Mouse (Mus musculus) ES-E14 (cell line): Measurements from ENCODE around the gene Emilin2. TPM values are rescaled to one million over a fixed set of nuclear protein-coding genes. Genes with fewer than 3 reads are reported as not detected.

Experiments used
- DNase-seq: peaks from one replicate; pipeline ENCODE4 v3.0.0-alpha.2; 2013; ENCODE audit warnings: low read depth, low spot score
- H3K27ac ChIP-seq: 2 replicates; pipeline ENCODE4 v1.5.1; 2012; ENCODE audit warnings: low read depth, mild to moderate bottlenecking, low read length, moderate library complexity, mixed read lengths; ENCODE audit not compliant: poor library complexity, insufficient read depth, severe bottlenecking
- H3K36me3 ChIP-seq: 2 replicates; pipeline ENCODE4 v1.6.1; 2012; ENCODE audit warnings: mild to moderate bottlenecking, low read length, moderate library complexity, mixed read lengths; ENCODE audit not compliant: control insufficient read depth, poor library complexity, insufficient read depth, severe bottlenecking
- H3K4me1 ChIP-seq, 2 experiments: fragments of 150-350 bp in 1 of 2; sonication (generic) in 1 of 2; 2 replicates each; pipeline ENCODE4 v1.6.1; 2012; ENCODE audit warnings: low read length in 2 of 2, mild to moderate bottlenecking in 1 of 2, mixed read lengths in 1 of 2; ENCODE audit not compliant: control insufficient read depth in 2 of 2, insufficient read depth in 2 of 2, poor library complexity in 1 of 2
- H3K4me3 ChIP-seq, 2 experiments: fragments of 150-350 bp in 1 of 2; sonication (generic) in 1 of 2; 2 replicates each; pipeline ENCODE4 v1.5.1; 2012; ENCODE audit warnings: low read length in 2 of 2, low read depth in 1 of 2, mild to moderate bottlenecking in 1 of 2, mixed read lengths in 1 of 2; ENCODE audit not compliant: insufficient read depth in 1 of 2, poor library complexity in 1 of 2, severe bottlenecking in 1 of 2
- H3K9ac ChIP-seq: 2 replicates; pipeline ENCODE4 v1.6.1; 2012; ENCODE audit warnings: low read depth, mild to moderate bottlenecking, low read length, mixed read lengths; ENCODE audit not compliant: poor library complexity, insufficient read depth, severe bottlenecking
- H3K9me3 ChIP-seq: fragments of 150-350 bp; sonication (generic); 2 replicates; pipeline ENCODE4 v1.6.1; 2012; ENCODE audit warnings: low read depth, mild to moderate bottlenecking, low read length; ENCODE audit not compliant: control insufficient read depth, insufficient read depth
- CHD2 ChIP-seq: IDR thresholded peaks from 2 replicates; pipeline ENCODE4 v1.6.1; 2014; ENCODE audit warnings: mild to moderate bottlenecking, low read depth, low read length, inconsistent platforms
- HCFC1 ChIP-seq: IDR thresholded peaks from 2 replicates; pipeline ENCODE4 v1.6.1; 2012; ENCODE audit warnings: low read length, inconsistent platforms, borderline replicate concordance; ENCODE audit not compliant: insufficient read depth
- MAFK ChIP-seq: IDR thresholded peaks from 2 replicates; pipeline ENCODE4 v1.6.1; 2014; ENCODE audit warnings: mild to moderate bottlenecking, low read depth, low read length, inconsistent platforms; ENCODE audit not compliant: insufficient read depth
- ZC3H11A ChIP-seq: IDR thresholded peaks from 2 replicates; pipeline ENCODE4 v1.6.1; 2012; ENCODE audit warnings: low read depth, mild to moderate bottlenecking, inconsistent platforms, low read length, borderline replicate concordance
- ZNF384 ChIP-seq: IDR thresholded peaks from 2 replicates; pipeline ENCODE4 v1.6.1; 2012; ENCODE audit warnings: low read depth, low read length, inconsistent platforms
- in situ Hi-C, 2 experiments: fragments of 600-800 bp; cut with MboI; formaldehyde crosslinking; loops; one replicate each; pipeline ENCODE4 v1.15.1; 2025; ENCODE audit warnings: low sequenced_read_pairs in 2 of 2, inconsistent platforms in 1 of 2; ENCODE audit not compliant: unreplicated experiment in 2 of 2
- total RNA-seq: library from RNA; depleted of rRNA; stranded (reverse); fragments of 300-350 nt; gene quantifications from 2 replicates; pipeline ENCODE4 v1.2.3, GENCODE M21; 2012

Gene Emilin2
- total RNA-seq, 1 experiment, result 1.0 TPM

DNA sequence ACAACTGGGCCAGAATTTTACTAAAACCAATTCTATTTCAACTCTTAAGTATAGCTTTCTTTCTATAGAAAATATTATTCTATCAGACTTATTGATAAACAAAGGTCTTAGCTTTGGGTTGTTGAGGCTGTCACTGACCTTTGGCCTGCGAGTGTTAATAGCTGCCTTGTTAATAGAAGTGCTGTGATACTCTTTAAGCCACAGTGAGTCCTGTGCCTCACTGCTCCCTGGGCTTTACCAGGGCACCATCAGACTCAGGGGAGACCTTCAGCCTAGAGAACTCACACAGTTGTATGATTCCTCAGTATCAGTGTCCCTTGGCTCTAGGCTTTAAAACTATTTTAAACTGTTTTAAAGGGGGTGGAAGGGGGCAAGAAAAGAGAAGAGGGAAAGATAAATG, 103.4 kb downstream of the Emilin2 start:
- in situ Hi-C loops, result no loop called here

DNA sequence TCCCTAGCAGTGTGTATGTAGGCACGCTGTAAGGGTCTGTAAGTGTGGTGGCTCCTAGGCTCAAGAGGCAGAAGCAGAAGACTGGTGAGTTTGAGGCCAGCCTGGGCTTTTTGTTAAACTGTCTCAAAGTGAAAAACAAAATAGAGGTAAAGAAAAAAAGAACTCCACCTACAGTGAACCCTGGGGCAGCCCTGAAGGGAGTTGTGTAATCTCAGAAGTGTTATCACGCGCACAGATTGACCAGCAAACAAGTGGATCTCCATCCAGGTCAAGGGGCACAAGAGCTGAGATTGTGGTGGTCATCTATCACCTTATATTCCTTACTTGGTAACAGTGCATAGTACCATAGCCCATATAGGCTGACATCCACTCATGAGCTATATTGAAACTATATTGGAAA, 104.5 kb downstream of the Emilin2 start:
- Histone ChIP-seq H3K9ac (no peak overlapping the region), H3K27ac (no peak overlapping the region), H3K4me3 (no peak overlapping the region), H3K9me3 (no peaks in the 10 kb centered on the region), H3K4me1 (no peaks in the 10 kb centered on the region), H3K36me3 (no peaks in the 10 kb centered on the region)
- TF ChIP-seq HCFC1 (no peak), MAFK (no peak), CHD2 (no peak), ZNF384 (no peak), ZC3H11A (no peak)
- no peak for DNase-seq
- in situ Hi-C loops, result no loop called here

More for the DNA sequence above, 103.4 kb downstream of the Emilin2 start:
- Histone ChIP-seq H3K4me1 (no peaks in the 10 kb centered on the region), H3K36me3 (no peaks in the 10 kb centered on the region), H3K9ac (no peak overlapping the region), H3K27ac (no peak overlapping the region), H3K4me3 (no peak overlapping the region), H3K9me3 (no peaks in the 10 kb centered on the region)
- no peak for TF ChIP-seq ZC3H11A
- DNase-seq, result no peak

DNA sequence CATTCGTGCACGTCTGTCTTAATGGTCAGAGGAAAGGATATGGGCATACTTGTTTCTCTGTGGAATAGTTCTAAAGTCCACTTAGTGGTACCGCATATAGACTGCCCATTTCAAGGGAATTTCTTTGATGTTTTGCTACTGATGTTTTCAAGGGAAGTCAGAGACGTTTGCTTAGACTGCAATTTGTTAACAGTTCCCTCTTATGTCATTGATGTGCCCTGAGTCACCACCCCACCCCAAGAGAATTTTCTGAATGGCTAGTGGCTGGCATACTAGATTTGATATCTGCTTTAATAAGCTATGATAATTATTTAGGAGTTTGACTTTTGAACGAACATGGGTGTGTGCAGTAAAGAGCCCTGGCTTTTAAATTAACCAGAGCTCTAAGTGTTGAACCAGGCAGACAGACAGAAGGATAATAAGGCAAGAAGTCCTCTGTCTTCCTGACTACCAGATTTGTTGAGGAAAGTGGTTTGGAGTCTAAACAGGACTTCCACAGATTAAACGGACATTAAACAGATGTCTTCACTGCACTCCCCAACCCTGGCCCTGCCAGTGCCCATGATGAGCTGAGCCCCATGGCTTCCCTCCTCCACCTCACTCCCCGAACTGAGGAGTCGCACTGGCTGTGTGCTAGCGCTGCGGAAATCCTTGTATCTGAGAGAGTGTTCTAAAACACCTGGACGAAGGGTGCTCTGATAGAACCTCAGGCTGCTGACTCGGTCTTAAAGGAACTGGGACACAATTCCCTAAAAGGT, 105.5 kb downstream of the Emilin2 start:
- H3K36me3 ChIP-seq, result no peaks in the 10 kb centered on the region
- H3K4me1 ChIP-seq, result no peaks in the 10 kb centered on the region
- H3K9me3 ChIP-seq, result no peaks in the 10 kb centered on the region
- no peak for DNase-seq
- H3K9ac ChIP-seq, result no peak overlapping the region
- in situ Hi-C loops, result no loop called here
- no peak overlapping the region for H3K27ac ChIP-seq
- H3K4me3 ChIP-seq, result no peak overlapping the region
- TF ChIP-seq HCFC1 (no peak), MAFK (no peak), CHD2 (no peak), ZC3H11A (no peak), ZNF384 (no peak)

DNA sequence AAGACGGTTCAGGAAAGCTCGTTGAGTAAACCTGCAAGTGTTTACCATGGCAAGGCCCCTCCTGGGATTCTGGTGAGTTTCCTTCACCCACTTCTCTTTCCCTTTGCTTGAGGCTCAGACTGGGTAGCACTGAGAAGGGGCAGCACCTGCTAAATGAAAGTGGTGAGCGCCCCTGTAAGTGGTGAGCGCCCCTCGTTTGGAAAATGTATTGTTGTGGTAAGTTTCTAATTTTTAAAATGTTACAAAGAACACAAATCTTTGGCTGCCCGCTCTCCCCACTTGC, 107.0 kb downstream of the Emilin2 start:
- no peak for TF ChIP-seq HCFC1
- TF ChIP-seq ZNF384, result no peak
- no peak for TF ChIP-seq ZC3H11A
- no peak for TF ChIP-seq CHD2
- no peak for TF ChIP-seq MAFK
- no peak for DNase-seq
- no peaks in the 10 kb centered on the region for H3K36me3 ChIP-seq
- no peaks in the 10 kb centered on the region for H3K9me3 ChIP-seq
- no peaks in the 10 kb centered on the region for H3K4me1 ChIP-seq
- H3K27ac ChIP-seq, result no peak overlapping the region
- H3K4me3 ChIP-seq, result no peak overlapping the region
- H3K9ac ChIP-seq, result no peak overlapping the region
- in situ Hi-C loops, result no loop called here

- no peaks in the 10 kb centered on the region for H3K36me3 ChIP-seq
- H3K9ac ChIP-seq, result no peak overlapping the region
- TF ChIP-seq ZNF384 (no peak), ZC3H11A (no peak), MAFK (no peak), CHD2 (no peak), HCFC1 (no peak)
- H3K9me3 ChIP-seq, result no peaks in the 10 kb centered on the region
- no peaks in the 10 kb centered on the region for H3K4me1 ChIP-seq
- H3K4me3 ChIP-seq, result no peak overlapping the region
- DNase-seq, result no peak
- in situ Hi-C loops, result no loop called here
- H3K27ac ChIP-seq, result no peak overlapping the region
Observed at GRCm38 (mm10) chr17:71203998-71204808, 107.6 kb downstream of the Emilin2 start.
